Mouse (Mus musculus): ENCODE results near the gene Als2cl.

The Als2cl gene

GRCm38 (mm10) chr9:110880772-110881171, 1.1 kb downstream of the Als2cl start:
- no peak for DNase-seq (ENCODE audit: low spot score)

DNA sequence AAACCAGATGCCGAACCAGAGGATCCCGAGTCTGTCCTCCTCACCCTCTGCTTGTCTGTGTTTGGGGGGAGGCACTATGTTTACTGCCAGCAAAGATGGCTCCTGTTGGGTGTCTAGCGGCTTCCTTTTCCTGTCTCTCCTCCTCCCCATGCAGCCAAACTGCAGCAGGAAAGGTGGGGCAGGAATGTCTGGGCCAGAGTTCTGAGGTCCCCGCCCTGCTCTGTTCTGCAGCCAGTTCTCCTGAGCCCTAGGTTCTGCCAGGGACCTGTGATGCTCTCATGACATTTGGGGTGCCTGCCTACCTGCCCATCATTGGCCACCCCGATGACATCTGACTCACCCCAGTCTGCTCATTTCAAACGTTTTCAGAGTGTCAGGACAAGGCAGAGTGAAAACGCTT, 2.3 kb downstream of the Als2cl start:
- DNase-seq (ENCODE audit: low spot score): no peak

- DNase-seq (ENCODE audit: low spot score): no peak
These were observed 8.0 kb downstream of the Als2cl start for GRCm38 (mm10) chr9:110887388-110888303.

DNA sequence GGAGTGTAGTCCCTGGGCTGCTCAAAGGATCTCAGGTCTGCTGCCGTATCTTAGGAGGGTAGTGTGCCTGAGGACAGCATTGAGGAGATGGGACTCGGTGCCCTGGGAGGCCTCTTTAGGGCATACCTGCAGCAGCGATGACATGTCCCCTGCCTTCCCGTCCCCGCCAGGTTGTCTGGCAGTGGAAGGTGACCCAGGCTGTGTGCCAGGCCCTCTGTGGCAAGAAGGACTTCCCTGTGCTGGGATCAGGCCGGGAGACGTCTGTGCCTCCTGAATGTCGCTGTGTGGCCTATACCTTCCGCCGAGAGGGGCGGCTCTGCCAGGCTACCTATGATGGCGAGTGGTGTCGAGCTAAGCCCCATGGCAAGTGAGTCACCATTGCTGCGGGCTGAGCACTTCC, 9.3 kb downstream of the Als2cl start:
- no peak for DNase-seq (ENCODE audit: low spot score)

- DNase-seq (ENCODE audit: low spot score): no peak
These were observed 10.5 kb downstream of the Als2cl start for GRCm38 (mm10) chr9:110890026-110890783.

- no peak for DNase-seq (ENCODE audit: low spot score)
These were observed 11.6 kb downstream of the Als2cl start for GRCm38 (mm10) chr9:110891077-110891828.

- no peak for DNase-seq (ENCODE audit: low spot score)
These were observed 12.9 kb downstream of the Als2cl start for GRCm38 (mm10) chr9:110892552-110892951.

DNA sequence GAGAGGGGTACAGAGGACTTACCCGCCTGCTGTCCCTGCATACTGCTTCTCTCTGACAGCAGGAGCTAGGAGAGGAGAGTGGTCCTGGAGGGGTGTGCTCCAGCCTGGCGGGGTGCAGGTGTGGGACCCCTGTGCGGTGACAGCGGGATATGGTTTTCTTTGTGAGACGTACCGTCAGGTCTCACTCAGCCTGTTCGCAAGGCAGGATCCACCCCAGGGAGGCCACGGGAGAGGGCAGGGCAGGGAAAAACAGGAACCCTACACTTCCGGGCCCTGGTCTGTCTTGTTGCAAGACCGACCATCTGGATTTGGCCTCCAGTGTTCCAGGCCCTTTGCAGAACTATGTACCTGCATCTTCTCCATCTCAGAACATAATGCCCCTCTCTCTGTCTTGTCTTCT, 13.8 kb downstream of the Als2cl start:
- DNase-seq (ENCODE audit: low spot score): no peak

- DNase-seq (ENCODE audit: low spot score): no peak
These were observed 15.8 kb downstream of the Als2cl start for GRCm38 (mm10) chr9:110895507-110895906.

- no peak for DNase-seq (ENCODE audit: low spot score)
These were observed 16.3 kb downstream of the Als2cl start for GRCm38 (mm10) chr9:110895994-110896393.

DNA sequence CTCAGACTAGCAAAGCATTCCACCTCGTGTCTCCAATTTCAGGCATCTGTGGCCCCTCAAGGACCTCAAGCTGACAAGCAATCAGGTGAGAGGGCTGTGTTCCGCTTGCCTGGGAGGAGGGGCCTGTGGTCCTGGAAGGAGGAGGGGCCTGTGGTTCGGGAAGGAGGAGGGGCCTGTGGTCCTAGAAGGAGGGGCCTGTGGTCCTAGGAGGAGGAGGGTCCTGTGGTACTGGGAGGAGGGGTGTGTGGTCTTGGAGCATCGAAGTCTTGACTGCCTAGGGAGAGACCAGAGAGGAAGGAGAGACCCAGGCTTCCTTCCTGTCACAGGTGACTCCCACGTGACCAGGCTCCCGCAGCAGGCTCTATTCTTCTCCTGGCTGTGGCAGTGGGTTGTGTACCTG, 16.9 kb downstream of the Als2cl start:
- DNase-seq (ENCODE audit: low spot score): no peak

GRCm38 (mm10) chr9:110899451-110900008, 19.9 kb downstream of the Als2cl start:
- no peak for DNase-seq (ENCODE audit: low spot score)

DNA sequence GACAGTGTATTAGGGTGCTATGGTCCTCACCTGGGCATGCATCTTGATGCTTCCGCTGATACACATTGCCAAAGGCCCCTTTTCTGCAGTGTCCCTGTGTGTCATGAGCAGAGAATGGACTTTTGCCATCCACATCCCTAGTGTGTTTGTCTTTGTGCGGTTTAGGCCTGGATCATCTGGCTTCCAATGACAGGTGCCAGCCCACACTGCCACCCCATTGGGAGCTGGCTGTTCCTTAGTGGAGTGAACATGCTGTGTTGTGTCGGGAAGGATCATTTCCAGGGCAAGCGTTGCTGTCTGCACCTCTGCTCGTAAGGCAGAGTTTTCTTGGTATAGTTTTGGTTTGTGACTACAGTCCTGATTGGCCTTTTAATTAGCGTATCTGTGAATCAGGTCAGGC, 21.5 kb downstream of the Als2cl start:
- DNase-seq (ENCODE audit: low spot score): no peak

- no peak for DNase-seq (ENCODE audit: low spot score)
These were observed 22.6 kb downstream of the Als2cl start for GRCm38 (mm10) chr9:110902271-110902670.

DNA sequence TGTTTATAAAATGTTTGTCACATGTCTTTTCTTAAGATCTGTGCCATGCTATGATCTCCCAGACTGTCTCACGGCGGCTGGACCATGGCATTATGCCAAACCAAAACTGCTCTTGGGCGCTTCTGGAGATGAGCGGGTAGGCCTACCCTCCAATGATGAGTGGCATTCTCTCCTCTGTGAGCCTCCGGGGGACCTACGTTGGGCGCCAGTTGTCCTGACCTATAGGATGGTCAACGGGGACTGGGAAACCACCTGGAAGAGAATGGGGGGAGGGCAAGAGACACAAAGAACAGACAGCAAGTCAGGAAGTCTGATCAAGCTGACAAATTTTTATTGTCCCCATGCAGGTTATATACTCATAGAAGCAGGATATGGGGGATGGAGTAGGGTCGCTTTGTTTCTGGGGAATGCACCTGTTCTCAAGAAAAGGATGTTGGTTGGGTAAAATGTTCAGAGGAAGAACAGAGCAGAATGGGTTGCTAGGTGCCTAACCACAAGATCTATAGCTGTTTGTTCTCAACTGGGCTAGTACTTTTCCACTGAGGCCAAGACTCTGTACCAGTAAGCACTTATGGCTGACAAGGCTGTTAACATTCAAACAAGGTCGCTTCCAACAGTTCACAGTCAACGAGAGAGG, 27.6 kb downstream of the Als2cl start:
- DNase-seq (ENCODE audit: low spot score): no peak

- DNase-seq (ENCODE audit: low spot score): no peak
These were observed 28.4 kb downstream of the Als2cl start for GRCm38 (mm10) chr9:110907838-110908630.

GRCm38 (mm10) chr9:110908631-110909016, 29.0 kb downstream of the Als2cl start:
- no peak for DNase-seq (ENCODE audit: low spot score)

DNA sequence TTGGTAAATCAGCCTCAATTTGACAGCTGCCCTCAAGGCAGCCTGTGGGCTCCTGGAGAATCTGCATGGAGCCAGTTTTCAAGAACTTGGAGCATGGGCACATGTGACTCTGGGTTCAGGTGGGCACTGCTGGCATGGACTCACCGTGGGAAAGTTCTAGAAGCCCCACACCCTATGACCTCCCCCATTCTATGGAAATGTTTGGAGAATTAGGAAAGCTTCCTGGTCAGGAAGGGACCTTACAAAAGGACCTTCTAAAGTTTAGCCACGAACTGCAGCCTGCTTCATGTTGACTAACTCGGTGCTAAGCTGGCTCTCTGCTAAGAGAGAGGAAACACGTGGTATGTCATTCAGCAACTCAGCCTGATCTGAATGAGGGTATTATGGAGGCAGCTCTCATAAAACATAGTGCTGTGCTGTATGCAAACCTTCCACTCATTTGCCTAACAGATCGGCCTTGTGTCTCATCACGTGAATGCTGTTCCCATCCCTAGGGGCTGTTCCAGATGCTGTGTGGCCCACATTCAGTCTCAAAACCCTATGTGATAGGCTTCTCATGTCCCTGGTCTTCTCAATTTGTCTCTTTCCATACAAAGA, 29.8 kb downstream of the Als2cl start:
- no peak for DNase-seq (ENCODE audit: low spot score)

DNA sequence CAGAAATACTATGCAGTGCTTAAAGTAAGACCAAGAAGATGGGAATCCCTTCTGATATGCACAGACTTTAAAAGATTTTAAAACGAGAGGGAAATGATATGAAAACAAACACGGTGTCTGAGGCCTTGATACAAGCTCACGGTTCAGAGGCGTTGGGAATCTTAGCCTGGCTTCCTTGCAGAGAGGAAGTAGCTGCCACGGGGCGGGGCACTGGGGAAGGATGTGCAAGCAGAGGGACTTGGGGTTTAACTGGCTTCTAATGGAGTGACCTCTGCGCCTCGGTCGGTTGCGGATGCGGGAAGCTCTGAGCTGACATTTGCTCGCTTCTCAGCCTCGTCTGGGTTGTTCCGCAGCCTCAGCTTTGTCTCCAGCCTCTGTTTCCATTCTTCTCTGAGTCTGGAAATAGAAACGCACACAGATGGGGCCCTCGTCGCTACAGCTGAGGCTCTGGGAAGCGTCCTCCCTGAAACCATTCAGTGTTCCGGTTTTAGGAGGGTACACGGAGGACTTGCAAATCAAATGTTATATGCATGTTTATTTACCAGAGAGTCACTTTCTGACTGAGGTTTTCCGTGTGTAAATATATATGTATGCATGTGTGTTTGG, 35.1 kb downstream of the Als2cl start:
- DNase-seq (ENCODE audit: low spot score): no peak

DNA sequence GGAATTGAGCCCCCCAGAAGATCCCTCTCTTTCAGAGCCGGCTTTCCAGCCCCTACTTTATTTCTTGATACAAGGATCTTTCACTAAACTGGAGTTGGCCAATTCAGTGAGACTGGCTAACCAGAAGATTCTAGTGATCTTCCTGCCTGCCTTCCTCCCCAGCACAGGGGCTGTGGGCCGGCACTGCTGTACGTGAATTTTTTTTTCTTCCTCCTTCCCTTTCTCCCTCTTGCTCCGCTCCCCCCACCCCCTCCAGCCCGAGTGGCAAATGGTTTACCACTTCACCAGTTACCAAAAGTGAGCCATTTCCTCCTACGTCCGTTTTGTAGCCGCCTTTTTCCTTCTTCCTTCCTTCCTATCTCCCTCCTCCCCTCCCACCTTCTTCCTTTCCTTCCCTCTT, 35.8 kb downstream of the Als2cl start:
- DNase-seq (ENCODE audit: low spot score): no peak

All from testis, postnatal 14 days (tissue).